Mouse (Mus musculus) lung, postnatal 36 days (tissue): ENCODE data around the gene Med20.
"Not testable (repeated sequence)": the region's sequence is repeated elsewhere in the genome, so short reads cannot be mapped to it uniquely, and the experiment has no call there.

Experiments used
- DNase-seq: peaks from one replicate; pipeline ENCODE4 v3.0.0; 2022; ENCODE audit warnings: mixed read lengths

The Med20 gene

DNA sequence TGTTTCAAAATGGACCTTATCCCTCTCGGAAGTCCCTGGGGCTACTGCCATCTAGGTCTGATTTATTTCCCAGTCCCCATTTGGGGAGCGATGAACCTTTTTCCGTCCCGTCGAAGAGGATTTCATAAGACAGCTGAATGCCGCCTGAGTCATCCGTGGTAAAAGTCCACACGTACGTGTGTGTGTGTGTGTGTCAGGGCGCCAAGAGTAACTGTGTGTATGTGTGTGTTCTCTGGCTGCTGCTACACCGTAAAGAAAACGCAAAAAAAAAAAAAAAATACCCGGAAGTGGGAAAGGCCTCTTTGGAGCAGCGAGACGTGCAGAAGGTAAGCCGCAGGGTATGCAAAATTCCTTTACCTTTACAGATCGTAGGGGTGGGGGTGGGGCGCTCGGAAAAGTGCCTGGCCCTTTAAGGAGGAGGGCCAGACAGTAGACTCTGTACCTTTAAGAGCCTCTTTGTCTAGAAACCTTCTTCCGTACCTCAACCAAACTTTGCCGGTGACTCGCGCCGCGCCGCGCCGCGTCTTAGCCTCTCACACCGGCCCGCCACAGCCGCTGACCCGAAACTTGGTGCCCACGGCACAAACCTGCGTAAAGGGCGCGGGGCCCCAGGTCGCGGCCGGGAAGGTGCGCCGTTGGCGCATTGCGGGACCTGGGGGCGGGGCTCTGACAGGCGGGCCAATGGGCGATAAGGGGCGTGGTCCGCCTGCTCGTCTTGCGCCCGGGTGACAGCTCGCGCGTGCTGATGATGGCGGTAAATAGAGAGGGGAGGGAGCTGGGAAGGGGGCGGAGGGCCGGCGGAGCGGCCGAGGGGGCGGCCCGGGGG is 17.7 kb downstream of the Med20 start:
- DNase-seq = peak; percentile 96

DNA sequence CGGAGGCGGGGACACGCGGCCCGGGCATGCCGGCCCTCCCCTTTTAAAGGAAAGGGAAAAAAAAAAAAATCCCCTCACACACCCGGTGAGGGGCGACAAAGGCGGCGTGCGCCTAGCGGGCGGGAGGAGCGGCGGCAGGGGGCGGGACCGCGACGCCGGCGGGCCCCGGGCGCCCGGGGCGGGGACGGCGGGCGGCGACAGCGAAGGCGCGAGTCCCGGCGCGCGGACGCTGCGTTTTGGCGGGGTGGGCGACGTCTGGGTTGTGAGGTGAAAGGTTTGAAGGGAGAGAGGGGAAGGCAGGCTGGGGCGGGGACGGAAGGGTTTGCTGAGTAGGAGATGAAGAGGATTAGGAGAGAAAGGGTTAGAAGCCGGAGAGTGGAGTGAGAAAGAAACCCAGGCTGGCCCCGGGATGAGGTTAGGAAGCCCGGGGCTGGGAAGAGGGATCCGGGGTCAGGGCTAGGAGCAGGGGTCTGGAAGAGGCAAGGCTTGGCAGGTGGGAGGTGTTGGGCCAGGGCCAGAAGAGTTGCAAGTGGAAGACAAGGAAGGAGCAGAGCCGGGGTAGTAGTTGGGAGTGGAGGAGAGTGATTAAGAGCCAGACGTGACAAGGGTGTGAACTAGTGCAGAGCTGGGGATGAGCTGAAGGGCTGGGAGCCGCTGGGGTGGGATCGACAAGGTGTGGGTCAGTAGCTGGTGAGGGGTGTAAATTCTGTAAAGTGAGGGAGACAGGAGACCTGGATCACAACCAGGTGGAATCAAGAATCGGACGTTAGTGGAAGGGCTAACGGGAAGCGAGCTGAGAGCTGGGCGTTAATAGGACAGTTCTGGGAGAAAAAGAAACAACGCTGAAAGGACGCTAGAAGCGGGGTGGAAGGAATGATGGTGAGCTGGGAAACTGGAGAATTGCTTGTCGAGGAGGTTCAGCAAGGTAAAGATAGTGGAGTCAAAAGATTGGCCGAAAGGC is 18.6 kb downstream of the Med20 start:
- peak; percentile 21 for DNase-seq

DNA sequence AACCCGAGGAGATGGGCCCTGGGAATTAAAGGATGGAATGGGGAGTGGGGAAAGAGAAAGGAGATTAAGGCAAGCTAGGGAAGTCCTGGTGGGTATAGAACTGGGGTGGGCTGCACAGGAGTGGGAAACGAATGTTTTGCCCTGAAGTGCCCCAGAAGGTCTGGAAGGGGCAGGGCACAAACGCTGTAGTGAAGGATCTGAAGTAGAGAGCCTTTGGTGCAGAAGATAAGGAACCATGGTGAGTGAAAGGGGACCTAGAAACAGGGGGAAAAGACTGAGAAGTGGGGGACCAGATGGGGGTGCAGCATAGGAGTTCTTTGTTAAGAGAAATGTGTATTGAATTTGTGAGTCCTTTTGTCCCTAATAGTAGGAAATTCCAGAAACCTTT is 19.3 kb downstream of the Med20 start, which contains the start of gene Usp49:
TSS of gene Usp49 (plus strand) at position 13 of the 388 bp plus-strand sequence.
- DNase-seq = no peak

DNA sequence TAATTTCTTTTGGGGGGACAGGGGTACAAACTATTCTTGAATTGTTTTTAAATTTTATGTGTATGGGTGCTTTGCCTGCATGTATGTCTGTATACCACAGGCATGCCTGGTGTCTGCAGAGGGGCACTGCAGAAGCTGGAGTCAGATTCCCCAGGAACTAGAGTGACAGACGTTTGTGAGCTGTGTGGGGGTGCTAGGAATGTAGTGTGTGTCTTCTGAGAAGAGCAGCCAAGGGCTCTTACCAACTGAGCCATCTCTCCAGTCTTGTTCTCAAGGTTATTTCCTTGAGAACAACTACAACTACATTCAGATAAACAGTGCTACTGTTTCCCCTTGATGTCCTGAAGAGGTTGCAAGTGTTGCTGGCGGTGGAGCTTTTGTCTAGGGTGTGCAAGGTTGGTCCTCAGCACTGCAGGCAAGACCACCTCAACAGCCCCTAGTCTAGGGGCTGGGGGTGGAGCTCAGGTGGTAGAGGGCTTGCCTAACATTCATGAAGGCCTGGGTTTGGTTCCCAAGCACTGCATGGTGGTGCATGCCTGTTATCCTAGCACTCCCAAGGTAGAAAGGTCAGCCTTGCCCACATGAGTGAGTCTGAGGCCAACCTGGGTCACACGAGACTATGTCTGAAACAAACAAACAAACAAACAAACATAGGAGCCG is 20.9 kb downstream of the Med20 start:
- DNase-seq = no peak

DNA sequence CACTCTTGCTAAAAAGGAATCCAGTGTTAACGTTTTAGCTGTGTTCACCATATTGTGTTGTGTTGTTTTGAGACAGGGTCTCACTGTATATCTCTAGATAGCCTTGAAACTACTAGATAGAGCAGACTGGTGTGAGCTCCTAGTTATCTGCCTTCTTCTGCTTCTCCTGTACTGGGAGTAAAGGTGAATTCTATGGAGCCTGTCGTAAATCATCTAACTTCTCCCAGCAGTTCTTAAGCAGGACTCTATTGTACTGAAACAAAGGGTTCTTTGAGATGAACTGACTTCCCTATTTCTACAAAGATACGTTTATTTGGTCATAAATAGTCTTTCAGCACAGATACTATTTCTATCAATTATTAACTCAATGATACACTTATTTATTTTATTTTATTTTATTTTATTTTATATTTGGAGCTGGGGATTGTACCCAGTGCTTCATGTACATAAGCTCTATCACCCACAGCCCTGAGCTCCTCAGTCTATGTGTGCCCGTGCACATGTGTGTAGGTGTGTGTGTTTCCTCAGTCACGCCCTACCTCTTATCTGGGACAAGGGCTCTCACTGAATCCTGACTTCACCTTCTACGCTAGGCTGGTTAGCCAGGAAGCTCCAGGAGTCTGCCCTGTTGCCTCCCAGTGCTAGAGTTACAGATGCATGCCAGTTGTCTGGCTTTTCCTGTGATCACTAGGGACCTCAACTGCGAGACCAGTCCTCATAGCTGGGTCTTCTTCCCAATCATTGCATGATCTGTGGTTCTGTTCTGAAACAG is 22.8 kb downstream of the Med20 start:
- peak; percentile 69 for DNase-seq

DNA sequence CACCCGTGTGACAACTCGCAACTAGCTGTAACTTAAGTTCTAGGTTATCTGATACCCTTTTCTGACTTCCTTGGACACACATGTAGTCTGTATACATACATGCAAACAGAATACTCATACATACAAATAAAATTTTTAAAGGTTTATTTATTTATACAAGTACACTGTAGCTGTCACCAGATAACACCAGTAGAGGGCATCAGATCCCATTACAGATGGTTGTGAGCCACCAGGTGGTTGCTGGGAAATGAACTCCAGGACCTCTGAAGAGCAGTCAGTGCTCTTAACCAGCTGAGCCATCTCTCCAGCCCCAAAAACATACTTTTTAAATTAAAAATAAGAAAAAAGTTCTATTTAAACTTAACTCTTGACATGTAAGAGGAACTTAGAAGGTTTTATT is 31.6 kb downstream of the Med20 start:
- no peak for DNase-seq

DNA sequence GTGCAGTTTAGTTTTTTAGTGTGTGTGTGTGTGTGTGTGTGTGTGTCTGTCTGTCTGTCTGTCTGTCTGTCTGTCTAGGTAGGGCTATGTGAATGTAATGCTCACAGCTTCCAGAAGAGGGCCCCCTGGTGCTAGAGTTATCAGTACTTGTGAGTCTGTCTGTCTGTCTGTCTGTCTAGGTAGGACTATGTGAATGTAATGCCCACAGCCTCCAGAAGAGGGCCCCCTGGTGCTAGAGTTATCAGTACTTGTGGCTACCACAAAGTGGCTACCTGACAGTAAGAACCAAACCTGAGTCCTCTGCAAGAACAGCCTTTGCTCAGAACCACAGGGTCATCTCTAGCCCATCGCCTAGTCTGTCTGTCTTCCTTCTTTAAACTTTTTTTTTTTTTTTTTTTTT is 35.3 kb downstream of the Med20 start:
- DNase-seq = peak; percentile 90

DNA sequence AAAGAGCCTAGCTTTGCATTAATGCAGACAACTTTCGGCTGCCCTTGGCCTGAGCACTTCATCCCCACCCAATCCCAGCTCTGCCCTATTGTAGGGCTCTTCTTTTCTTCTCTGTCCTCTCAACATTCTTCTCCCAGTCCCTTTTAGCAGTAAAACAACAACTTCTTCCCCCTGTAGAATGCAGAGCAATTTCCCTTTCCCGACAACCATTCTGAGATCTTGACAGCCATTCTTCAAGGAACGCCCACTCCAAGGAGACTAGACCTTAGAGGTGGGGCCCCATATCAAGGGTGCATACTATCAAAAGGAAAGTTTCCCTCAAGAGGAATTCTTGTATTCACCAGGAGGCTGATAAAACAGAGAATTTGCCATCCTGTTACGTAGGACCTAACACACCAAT is 37.6 kb downstream of the Med20 start:
- no peak for DNase-seq

DNA sequence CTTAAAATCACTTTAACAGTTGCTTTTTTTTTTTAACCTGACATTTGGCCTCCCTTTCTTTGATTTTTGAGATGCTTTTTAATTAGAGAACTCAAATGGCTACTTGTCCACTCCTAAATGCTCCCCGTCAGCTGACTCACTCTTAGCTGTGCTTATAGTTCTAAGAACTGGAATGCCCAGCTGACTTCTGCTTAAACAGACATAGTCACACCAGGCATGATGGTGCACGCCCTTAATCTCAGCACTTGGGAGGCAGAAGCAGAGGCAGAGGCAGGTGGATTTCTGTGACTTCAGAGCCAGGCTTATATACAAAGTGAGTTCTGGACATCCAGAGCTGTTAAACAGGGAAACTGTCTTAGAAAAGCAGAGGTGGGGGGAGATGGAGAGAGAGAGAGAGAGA is 40.6 kb downstream of the Med20 start:
- DNase-seq = no peak

DNA sequence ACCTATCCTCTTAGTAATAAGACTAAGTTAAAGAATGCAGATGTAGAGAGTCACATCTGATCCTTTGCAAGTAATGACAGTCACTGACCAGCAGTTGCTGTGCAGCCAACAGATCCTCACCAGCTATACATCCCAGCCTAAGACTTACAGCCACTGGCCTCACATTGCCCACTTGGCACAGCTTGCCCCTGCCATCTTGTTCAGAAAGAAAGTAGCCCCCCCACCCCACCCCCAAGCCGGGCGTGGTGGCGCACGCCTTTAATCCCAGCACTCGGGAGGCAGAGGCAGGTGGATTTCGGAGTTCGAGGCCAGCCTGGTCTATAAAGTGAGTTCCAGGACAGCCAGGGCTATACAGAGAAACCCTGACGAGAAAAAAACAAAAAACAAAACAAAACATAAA is 43.0 kb downstream of the Med20 start:
- not testable (repeated sequence) for DNase-seq

DNA sequence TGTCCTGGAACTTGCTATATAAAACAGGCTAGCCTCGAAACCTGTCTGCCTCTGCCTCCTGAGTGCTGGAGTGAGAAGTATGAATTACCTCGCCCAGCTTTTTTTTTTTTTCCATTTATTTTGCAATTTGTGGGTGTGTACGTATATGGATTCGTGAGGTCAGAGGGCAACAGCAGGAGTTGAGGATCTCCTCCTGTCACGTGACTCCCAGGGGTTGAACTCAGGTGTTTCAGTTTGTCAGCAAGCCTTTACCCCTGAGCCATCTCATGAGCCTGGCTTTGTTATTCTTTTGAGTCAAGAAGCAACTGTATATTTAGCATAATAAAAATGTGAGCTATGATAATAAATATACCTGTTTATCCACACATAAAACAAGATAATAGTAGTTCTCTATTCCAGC is 44.3 kb downstream of the Med20 start:
- DNase-seq = no peak

DNA sequence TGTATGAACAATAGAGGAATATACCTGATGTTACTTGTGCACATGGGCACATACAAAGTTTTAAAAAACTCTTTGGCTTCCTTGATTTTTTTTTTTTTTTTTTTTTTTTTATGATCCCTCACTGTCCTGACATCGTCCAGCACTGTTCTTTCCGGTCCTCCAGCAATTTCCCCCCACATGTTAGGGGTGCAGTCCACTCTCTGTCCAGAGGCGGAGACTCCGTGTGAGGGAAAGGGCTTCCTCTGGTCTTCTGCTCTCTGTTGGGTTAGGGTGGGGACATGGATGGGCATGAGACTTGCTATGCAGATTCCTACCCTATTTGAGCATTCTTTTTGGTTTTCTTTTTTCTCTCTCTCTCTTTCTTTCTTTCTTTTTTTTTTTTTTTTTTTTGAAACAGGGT is 46.5 kb downstream of the Med20 start:
- no peak for DNase-seq

DNA sequence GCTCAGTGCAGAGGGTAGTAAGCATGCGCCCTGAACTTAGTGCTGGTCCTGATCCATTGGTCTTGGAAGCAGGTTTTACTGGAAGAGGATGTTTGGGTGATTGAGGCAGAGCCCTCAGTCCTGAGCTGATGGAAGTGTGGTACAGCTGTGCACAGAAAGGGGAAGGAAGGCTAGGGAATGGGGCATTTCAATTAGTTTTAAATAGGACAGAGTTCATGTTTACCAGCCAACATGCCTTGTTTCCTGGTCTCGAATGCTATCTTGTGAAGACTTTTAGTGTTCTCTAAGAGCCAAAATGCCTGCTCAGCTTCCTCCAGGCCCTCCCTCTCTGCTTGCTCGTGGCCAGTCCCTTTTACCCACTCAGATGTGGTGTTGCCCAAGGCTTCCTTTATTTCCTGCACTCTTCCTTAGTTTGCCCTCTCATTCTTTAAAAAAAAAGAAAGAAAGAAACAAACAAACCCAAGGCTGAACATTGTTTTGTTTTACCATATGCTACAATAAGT is 47.4 kb downstream of the Med20 start:
- DNase-seq = no peak

DNA sequence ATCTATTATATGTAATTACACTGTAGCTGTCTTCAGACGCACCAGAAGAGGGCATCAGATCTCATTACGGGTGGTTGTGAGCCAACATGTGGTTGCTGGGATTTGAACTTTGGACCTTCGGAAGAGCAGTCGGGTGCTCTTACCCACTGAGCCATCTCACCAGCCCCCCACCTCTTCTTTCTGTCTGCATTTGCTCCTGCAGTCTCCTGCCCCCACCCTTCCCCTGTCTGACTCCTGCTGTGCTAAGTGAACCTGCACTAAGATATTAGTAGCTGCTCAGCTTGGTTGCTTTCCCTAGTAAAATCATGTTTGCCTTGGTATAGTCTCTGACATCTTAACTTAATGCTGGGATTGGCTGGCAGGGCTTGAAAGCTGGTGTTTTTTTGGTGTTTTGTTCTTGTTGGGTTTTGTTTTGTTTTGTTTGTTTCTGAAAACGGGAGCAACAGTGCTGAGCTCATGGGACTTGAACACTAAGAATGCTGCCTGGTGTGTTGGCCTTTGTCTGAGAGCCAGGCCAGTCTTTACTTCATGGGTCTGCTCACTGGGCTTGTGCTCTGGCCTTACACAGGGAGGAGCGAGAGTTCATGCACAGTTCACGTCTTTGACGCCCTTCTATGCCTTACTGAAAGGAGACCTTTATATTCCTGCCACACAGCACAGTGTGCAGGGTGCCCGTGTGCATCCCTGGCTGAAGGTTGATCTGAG is 51.8 kb downstream of the Med20 start:
- DNase-seq = no peak

DNA sequence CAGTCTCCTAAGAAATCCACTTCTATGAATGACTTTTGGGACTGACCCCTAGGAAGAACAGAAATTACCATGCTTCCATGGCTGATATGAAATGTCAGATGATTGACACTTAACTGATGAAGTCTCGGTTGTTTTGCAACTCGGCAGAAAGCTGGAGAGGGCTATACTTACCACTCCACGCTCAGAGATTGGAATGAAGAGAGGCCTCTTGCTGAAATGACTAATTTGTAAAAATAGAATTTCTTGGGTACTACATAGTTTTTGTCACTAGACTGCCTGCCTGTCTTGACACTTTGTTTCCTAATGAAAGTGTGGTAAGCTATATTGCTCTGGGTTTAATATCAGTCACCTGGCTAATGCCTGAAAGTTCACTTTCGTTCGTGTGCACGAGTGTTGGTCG is 53.1 kb downstream of the Med20 start:
- no peak for DNase-seq

DNA sequence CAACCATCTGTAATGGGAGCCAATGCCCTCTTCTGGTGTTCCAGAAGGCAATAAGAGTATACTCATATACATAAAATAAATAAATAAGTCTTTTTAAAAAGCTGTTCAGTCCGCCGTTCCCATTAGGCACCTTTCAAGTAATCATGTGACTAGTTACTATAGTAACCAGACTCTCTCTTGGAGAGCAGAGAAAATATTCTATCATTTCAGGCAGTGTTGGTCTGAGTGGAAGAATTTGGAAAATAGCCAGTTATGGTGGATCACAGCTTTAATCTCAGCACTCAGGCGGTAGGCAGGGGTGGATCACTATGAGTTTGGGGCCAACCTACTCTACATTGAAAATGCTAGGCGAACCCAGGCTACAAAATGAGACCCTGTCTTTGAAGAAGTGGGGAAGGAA is 57.8 kb downstream of the Med20 start:
- DNase-seq = no peak

DNA sequence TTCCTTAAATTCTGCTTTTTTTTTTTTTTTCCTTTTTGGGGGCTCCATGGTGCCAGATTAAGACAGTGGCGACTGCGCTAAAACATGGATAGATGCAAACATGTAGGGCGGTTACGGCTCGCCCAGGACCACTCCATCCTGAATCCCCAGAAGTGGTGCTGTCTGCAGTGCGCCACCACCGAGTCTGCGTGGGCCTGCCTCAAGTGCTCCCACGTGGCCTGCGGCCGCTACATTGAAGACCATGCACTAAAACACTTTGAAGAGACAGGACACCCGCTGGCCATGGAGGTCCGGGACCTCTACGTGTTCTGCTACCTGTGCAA is 60.6 kb downstream of the Med20 start:
- no peak for DNase-seq

DNA sequence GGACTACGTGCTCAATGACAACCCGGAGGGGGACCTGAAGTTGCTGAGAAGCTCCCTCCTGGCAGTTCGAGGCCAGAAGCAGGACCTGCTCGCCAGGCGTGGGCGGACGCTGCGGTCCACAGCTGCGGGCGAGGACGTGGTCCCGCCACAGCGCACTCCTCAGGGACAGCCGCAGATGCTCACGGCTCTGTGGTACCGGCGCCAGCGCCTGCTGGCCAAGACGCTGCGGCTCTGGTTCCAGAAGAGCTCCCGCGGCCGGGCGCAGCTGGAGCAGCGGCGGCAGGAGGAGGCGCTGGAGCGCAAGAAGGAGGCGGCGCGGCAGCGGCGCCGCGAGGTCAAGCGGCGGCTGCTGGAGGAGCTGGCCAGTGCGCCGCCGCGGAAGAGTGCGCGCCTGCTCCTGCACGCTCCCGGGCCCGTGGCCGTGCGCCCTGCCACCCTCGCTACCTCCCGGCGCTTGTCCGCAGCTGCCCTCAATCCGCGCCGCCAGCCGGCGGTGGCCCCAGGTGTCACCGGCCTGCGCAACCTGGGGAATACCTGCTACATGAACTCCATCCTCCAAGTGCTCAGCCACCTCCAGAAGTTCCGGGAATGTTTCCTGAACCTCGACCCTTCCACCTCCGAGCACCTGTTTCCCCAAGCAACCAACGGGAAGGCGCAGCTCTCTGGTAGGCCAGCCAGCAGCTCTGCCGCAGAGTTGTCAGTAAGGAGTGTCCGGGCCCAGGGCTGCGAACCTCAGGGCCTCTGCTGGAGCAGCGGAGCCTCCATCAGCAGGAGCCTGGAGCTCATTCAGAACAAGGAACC is 61.1 kb downstream of the Med20 start:
- DNase-seq = peak; percentile 67
